Mouse (Mus musculus): ENCODE measurements around the gene Klc4. TPM values are rescaled to one million over a fixed set of nuclear protein-coding genes. Genes with fewer than 3 reads are reported as not detected.

Gene Klc4
- total and polyA plus RNA-seq, 2 experiments from 2014 or later: 21.3 to 32.7 TPM

- Histone ChIP-seq H3K4me2 (ENCODE audit: low read depth) (no peak overlapping the region), H3K9me3 (ENCODE audit: low read length) (no peaks in the 10 kb centered on the region), H3K9ac (no peak overlapping the region), H3K4me1 (ENCODE audit: insufficient read depth) (no peaks in the 10 kb centered on the region), H3K36me3 (ENCODE audit: insufficient read depth) (peaks cover 31% of the 10 kb centered on the region; the same call in 1 of the 2 replicates), H3K27me3 (ENCODE audit: insufficient read depth, low read length) (no peaks in the 10 kb centered on the region), H3K4me3 (ENCODE audit: low read depth, low read length) (no peak overlapping the region), H3K27ac (ENCODE audit: low read depth, low read length) (no peak overlapping the region)
- peak; percentile 38; the same call in 1 of the 2 replicates for ATAC-seq
- TF ChIP-seq CTCF (IDR thresholded peaks at IDR 0.05; ENCODE audit: low read depth): no peak
- 78% methylated on average over 19 of the region's 19 CpGs for WGBS
- DNase-seq: no peak
These were observed 54.4 kb downstream of the Klc4 start for GRCm38 (mm10) chr17:46591406-46591805.

GRCm38 (mm10) chr17:46590439-46590838, 55.4 kb downstream of the Klc4 start:
- Histone ChIP-seq H3K4me2 (ENCODE audit: low read depth) (no peak overlapping the region), H3K27ac (ENCODE audit: low read depth, low read length) (no peak overlapping the region), H3K4me3 (ENCODE audit: low read depth, low read length) (no peak overlapping the region), H3K9me3 (ENCODE audit: low read length) (no peaks in the 10 kb centered on the region), H3K4me1 (ENCODE audit: insufficient read depth) (no peaks in the 10 kb centered on the region), H3K27me3 (ENCODE audit: insufficient read depth, low read length) (no peaks in the 10 kb centered on the region), H3K36me3 (ENCODE audit: insufficient read depth) (peaks cover 31% of the 10 kb centered on the region; the same call in 1 of the 2 replicates), H3K9ac (no peak overlapping the region)
- DNase-seq (no peak), ATAC-seq (no peak)
- 86% methylated on average over 7 of the region's 7 CpGs for WGBS
- TF ChIP-seq CTCF (IDR thresholded peaks at IDR 0.05; ENCODE audit: low read depth): no peak

GRCm38 (mm10) chr17:46589635-46590314, 56.0 kb downstream of the Klc4 start:
- peaks cover 31% of the 10 kb centered on the region; the same call in 1 of the 2 replicates for H3K36me3 ChIP-seq (ENCODE audit: insufficient read depth)
- 90% methylated on average over 16 of the region's 16 CpGs for WGBS
- H3K4me1 ChIP-seq (ENCODE audit: insufficient read depth): no peaks in the 10 kb centered on the region
- ATAC-seq (no peak), DNase-seq (no peak)
- H3K9me3 ChIP-seq (ENCODE audit: low read length): no peaks in the 10 kb centered on the region
- no peak overlapping the region for H3K27ac ChIP-seq (ENCODE audit: low read depth, low read length)
- no peak overlapping the region for H3K9ac ChIP-seq
- H3K4me3 ChIP-seq (ENCODE audit: low read depth, low read length): no peak overlapping the region
- no peaks in the 10 kb centered on the region for H3K27me3 ChIP-seq (ENCODE audit: insufficient read depth, low read length)
- no peak overlapping the region for H3K4me2 ChIP-seq (ENCODE audit: low read depth)
- no peak for TF ChIP-seq CTCF (IDR thresholded peaks at IDR 0.05; ENCODE audit: low read depth)

- no peak for TF ChIP-seq CTCF (IDR thresholded peaks at IDR 0.05; ENCODE audit: low read depth)
- Histone ChIP-seq H3K4me3 (ENCODE audit: low read depth, low read length) (no peak overlapping the region), H3K4me1 (ENCODE audit: insufficient read depth) (no peaks in the 10 kb centered on the region), H3K9me3 (ENCODE audit: low read length) (no peaks in the 10 kb centered on the region), H3K4me2 (ENCODE audit: low read depth) (no peak overlapping the region), H3K36me3 (ENCODE audit: insufficient read depth) (peaks cover 31% of the 10 kb centered on the region; the same call in 1 of the 2 replicates), H3K27me3 (ENCODE audit: insufficient read depth, low read length) (no peaks in the 10 kb centered on the region), H3K9ac (no peak overlapping the region), H3K27ac (ENCODE audit: low read depth, low read length) (no peak overlapping the region)
- 86% methylated on average over 6 of the region's 6 CpGs for WGBS
- DNase-seq: no peak
- ATAC-seq: no peak
These were observed 56.9 kb downstream of the Klc4 start for GRCm38 (mm10) chr17:46588913-46589312.

- 90% methylated on average over 9 of the region's 9 CpGs for WGBS
These were observed 57.6 kb downstream of the Klc4 start for GRCm38 (mm10) chr17:46588173-46588572.

GRCm38 (mm10) chr17:46586327-46586726, 59.5 kb downstream of the Klc4 start:
- ATAC-seq (no peak), DNase-seq (no peak)
- Histone ChIP-seq H3K27ac (ENCODE audit: low read depth, low read length) (no peak overlapping the region), H3K4me2 (ENCODE audit: low read depth) (no peak overlapping the region), H3K9ac (no peak overlapping the region), H3K27me3 (ENCODE audit: insufficient read depth, low read length) (no peaks in the 10 kb centered on the region), H3K4me3 (ENCODE audit: low read depth, low read length) (no peak overlapping the region), H3K9me3 (ENCODE audit: low read length) (no peaks in the 10 kb centered on the region), H3K4me1 (ENCODE audit: insufficient read depth) (no peaks in the 10 kb centered on the region), H3K36me3 (ENCODE audit: insufficient read depth) (peaks cover 46% of the 10 kb centered on the region; the same call in 1 of the 2 replicates)
- no peak for TF ChIP-seq CTCF (IDR thresholded peaks at IDR 0.05; ENCODE audit: low read depth)
- WGBS: 95% methylated on average over 8 of the region's 8 CpGs

More at GRCm38 (mm10) chr17:46588173-46588572, 57.6 kb downstream of the Klc4 start:
- Histone ChIP-seq H3K9me3 (ENCODE audit: low read length) (no peaks in the 10 kb centered on the region), H3K4me1 (ENCODE audit: insufficient read depth) (no peaks in the 10 kb centered on the region), H3K4me2 (ENCODE audit: low read depth) (no peak overlapping the region), H3K4me3 (ENCODE audit: low read depth, low read length) (no peak overlapping the region), H3K27me3 (ENCODE audit: insufficient read depth, low read length) (no peaks in the 10 kb centered on the region), H3K27ac (ENCODE audit: low read depth, low read length) (no peak overlapping the region), H3K36me3 (ENCODE audit: insufficient read depth) (peaks cover 31% of the 10 kb centered on the region; the same call in 1 of the 2 replicates), H3K9ac (no peak overlapping the region)
- DNase-seq (no peak), ATAC-seq (no peak)
- TF ChIP-seq CTCF (IDR thresholded peaks at IDR 0.05; ENCODE audit: low read depth): no peak

Other genes starting within 250 kb of the Klc4 start
- gene Crip3, start 217.1 kb downstream of the Klc4 start, total RNA-seq (2014; rRNA removed): 0.52 and 1.1 TPM in 2 replicates
- gene Crip3, start 217.1 kb downstream of the Klc4 start, polyA plus RNA-seq (2015; fragmentation: Nextera tagmentation; extraction: Ambion mirVana): 2.8 and 4.3 TPM in 2 replicates
- 0.24 TPM in 1 of 2 replicates, not detected in the other for gene Slc22a7, start 207.6 kb downstream of the Klc4 start, total RNA-seq (2014; rRNA removed)
- gene Slc22a7, start 207.6 kb downstream of the Klc4 start, polyA plus RNA-seq (2015; fragmentation: Nextera tagmentation; extraction: Ambion mirVana): 0.11 and 0.13 TPM in 2 replicates
- gene Ttbk1, start 158.3 kb downstream of the Klc4 start, total RNA-seq (2014; rRNA removed): 32.3 and 36.5 TPM in 2 replicates
- 4.2 and 5.6 TPM in 2 replicates for gene Ttbk1, start 158.3 kb downstream of the Klc4 start, polyA plus RNA-seq (2015; fragmentation: Nextera tagmentation; extraction: Ambion mirVana)
- gene Dnph1, start 149.3 kb downstream of the Klc4 start, total RNA-seq (2014; rRNA removed): 5.9 and 6.1 TPM in 2 replicates
- 14.9 and 16.1 TPM in 2 replicates for gene Dnph1, start 149.3 kb downstream of the Klc4 start, polyA plus RNA-seq (2015; fragmentation: Nextera tagmentation; extraction: Ambion mirVana)
- gene Cul9, start 99.6 kb downstream of the Klc4 start, total RNA-seq (2014; rRNA removed): 31.9 and 44.4 TPM in 2 replicates
- 9.7 and 13.7 TPM in 2 replicates for gene Cul9, start 99.6 kb downstream of the Klc4 start, polyA plus RNA-seq (2015; fragmentation: Nextera tagmentation; extraction: Ambion mirVana)
- gene Srf, start 89.8 kb downstream of the Klc4 start, total RNA-seq (2014; rRNA removed): 47.2 and 57.0 TPM in 2 replicates
- gene Srf, start 89.8 kb downstream of the Klc4 start, polyA plus RNA-seq (2015; fragmentation: Nextera tagmentation; extraction: Ambion mirVana): 2.3 and 2.4 TPM in 2 replicates
- gene Ptk7, start 16.5 kb downstream of the Klc4 start, total RNA-seq (2014; rRNA removed): 42.4 and 56.6 TPM in 2 replicates
- 18.9 and 19.7 TPM in 2 replicates for gene Ptk7, start 16.5 kb downstream of the Klc4 start, polyA plus RNA-seq (2015; fragmentation: Nextera tagmentation; extraction: Ambion mirVana)
- gene Mrpl2, start 207 bp upstream of the Klc4 start, total RNA-seq (2014; rRNA removed): 51.4 and 62.9 TPM in 2 replicates
- gene Mrpl2, start 207 bp upstream of the Klc4 start, polyA plus RNA-seq (2015; fragmentation: Nextera tagmentation; extraction: Ambion mirVana): 96.2 and 111 TPM in 2 replicates
- gene Cul7, start 4.3 kb upstream of the Klc4 start, total RNA-seq (2014; rRNA removed): 77.0 and 89.9 TPM in 2 replicates
- 20.6 and 24.0 TPM in 2 replicates for gene Cul7, start 4.3 kb upstream of the Klc4 start, polyA plus RNA-seq (2015; fragmentation: Nextera tagmentation; extraction: Ambion mirVana)
- gene Rrp36, start 28.3 kb upstream of the Klc4 start, total RNA-seq (2014; rRNA removed): 29.7 and 31.1 TPM in 2 replicates
- gene Rrp36, start 28.3 kb upstream of the Klc4 start, polyA plus RNA-seq (2015; fragmentation: Nextera tagmentation; extraction: Ambion mirVana): 39.4 and 52.1 TPM in 2 replicates
- 124 and 169 TPM in 2 replicates for gene Mea1, start 32.8 kb upstream of the Klc4 start, total RNA-seq (2014; rRNA removed)
- gene Mea1, start 32.8 kb upstream of the Klc4 start, polyA plus RNA-seq (2015; fragmentation: Nextera tagmentation; extraction: Ambion mirVana): 280 and 286 TPM in 2 replicates
- gene Klhdc3, start 34.9 kb upstream of the Klc4 start, total RNA-seq (2014; rRNA removed): 71.1 and 77.3 TPM in 2 replicates
- gene Klhdc3, start 34.9 kb upstream of the Klc4 start, polyA plus RNA-seq (2015; fragmentation: Nextera tagmentation; extraction: Ambion mirVana): 207 and 211 TPM in 2 replicates
- gene Ppp2r5d, start 59.1 kb upstream of the Klc4 start, total RNA-seq (2014; rRNA removed): 90.5 and 103 TPM in 2 replicates
- gene Ppp2r5d, start 59.1 kb upstream of the Klc4 start, polyA plus RNA-seq (2015; fragmentation: Nextera tagmentation; extraction: Ambion mirVana): 85.5 and 93.5 TPM in 2 replicates
- gene Pex6, start 65.4 kb upstream of the Klc4 start, total RNA-seq (2014; rRNA removed): 36.5 and 37.9 TPM in 2 replicates
- gene Pex6, start 65.4 kb upstream of the Klc4 start, polyA plus RNA-seq (2015; fragmentation: Nextera tagmentation; extraction: Ambion mirVana): 19.6 TPM in 2 replicates
- not detected in 2 replicates for gene Gnmt, start 83.1 kb upstream of the Klc4 start, total RNA-seq (2014; rRNA removed)
- gene Gnmt, start 83.1 kb upstream of the Klc4 start, polyA plus RNA-seq (2015; fragmentation: Nextera tagmentation; extraction: Ambion mirVana): 1.4 and 2.1 TPM in 2 replicates
- gene Cnpy3, start 106.2 kb upstream of the Klc4 start, total RNA-seq (2014; rRNA removed): 69.0 and 77.2 TPM in 2 replicates
- gene Cnpy3, start 106.2 kb upstream of the Klc4 start, polyA plus RNA-seq (2015; fragmentation: Nextera tagmentation; extraction: Ambion mirVana): 68.2 and 69.5 TPM in 2 replicates
- not detected in 2 replicates for gene Ptcra, start 117.7 kb upstream of the Klc4 start, total RNA-seq (2014; rRNA removed)
- gene Ptcra, start 117.7 kb upstream of the Klc4 start, polyA plus RNA-seq (2015; fragmentation: Nextera tagmentation; extraction: Ambion mirVana): 0.23 TPM in 1 of 2 replicates, not detected in the other
- gene 2310039H08Rik, start 126.6 kb upstream of the Klc4 start, total RNA-seq (2014; rRNA removed): 39.8 and 42.7 TPM in 2 replicates
- 67.1 and 88.8 TPM in 2 replicates for gene 2310039H08Rik, start 126.6 kb upstream of the Klc4 start, polyA plus RNA-seq (2015; fragmentation: Nextera tagmentation; extraction: Ambion mirVana)
- gene Rpl7l1, start 136.7 kb upstream of the Klc4 start, total RNA-seq (2014; rRNA removed): 62.9 and 64.4 TPM in 2 replicates
- 73.4 and 83.1 TPM in 2 replicates for gene Rpl7l1, start 136.7 kb upstream of the Klc4 start, polyA plus RNA-seq (2015; fragmentation: Nextera tagmentation; extraction: Ambion mirVana)
- 17.4 and 36.7 TPM in 2 replicates for gene Bicral, start 212.5 kb upstream of the Klc4 start, total RNA-seq (2014; rRNA removed)
- 3.8 and 6.7 TPM in 2 replicates for gene Bicral, start 212.5 kb upstream of the Klc4 start, polyA plus RNA-seq (2015; fragmentation: Nextera tagmentation; extraction: Ambion mirVana)
- 46.2 and 63.4 TPM in 2 replicates for gene Tbcc, start 244.7 kb upstream of the Klc4 start, total RNA-seq (2014; rRNA removed)
- gene Tbcc, start 244.7 kb upstream of the Klc4 start, polyA plus RNA-seq (2015; fragmentation: Nextera tagmentation; extraction: Ambion mirVana): 52.2 and 53.0 TPM in 2 replicates